ENCODE assay signal across 17 mouse cellular contexts in the genomic region with DNA sequence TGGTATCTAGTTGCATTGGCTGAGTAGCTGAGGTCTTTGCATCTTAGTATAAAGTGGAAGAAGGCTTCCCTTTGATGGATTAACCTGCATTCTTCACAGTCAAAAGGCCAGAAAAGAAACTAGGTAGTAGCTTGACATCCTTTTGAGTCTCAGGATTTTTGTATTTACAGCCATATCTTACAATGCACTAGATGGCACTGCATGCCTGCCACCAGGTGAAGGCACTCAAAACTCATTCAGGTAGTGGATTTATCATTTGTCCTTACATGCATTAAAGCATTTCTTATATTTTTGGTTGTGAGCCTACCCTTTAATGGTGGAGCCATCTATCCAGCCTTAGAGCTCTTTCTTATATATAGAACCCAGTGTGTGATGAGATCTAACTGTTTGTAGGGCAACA. TPM values are rescaled to one million over a fixed set of nuclear protein-coding genes. Genes with fewer than 3 reads are reported as not detected.
"Had no signal": no experiment of that assay in that cellular context is flagged by ENCODE, and none has a peak within 500 bp of the region (broad histone marks: within the 10 kb centered on the region; RNA-seq: fewer than 3 reads in every experiment).

No protein-coding gene starts in this region.

- H3K9ac ChIP-seq: liver, embryonic 13.5 days; midbrain, embryonic 13.5 days; neural tube, embryonic 12.5 days; neural tube, embryonic 15.5 days had no signal

- ATAC-seq: midbrain, embryonic 13.5 days had no signal

- H3K9me3 ChIP-seq: liver, embryonic 13.5 days; midbrain, embryonic 10.5 days; midbrain, embryonic 13.5 days; neural tube, embryonic 12.5 days; neural tube, embryonic 15.5 days had no signal

- H3K27ac ChIP-seq: kidney, postnatal 0 days; liver, embryonic 13.5 days; midbrain, embryonic 10.5 days; midbrain, embryonic 13.5 days; neural tube, embryonic 12.5 days; neural tube, embryonic 15.5 days; stomach, postnatal 0 days had no signal

- H3K4me3 ChIP-seq: liver, embryonic 13.5 days; megakaryocyte, embryonic 14.5 days; midbrain, embryonic 10.5 days; midbrain, embryonic 13.5 days; neural tube, embryonic 12.5 days; neural tube, embryonic 15.5 days had no signal

- H3K4me2 ChIP-seq: liver, embryonic 13.5 days; midbrain, embryonic 13.5 days; neural tube, embryonic 12.5 days; neural tube, embryonic 15.5 days had no signal

- H3K27me3 ChIP-seq: liver, embryonic 13.5 days; megakaryocyte, embryonic 14.5 days; midbrain, embryonic 13.5 days; neural tube, embryonic 12.5 days; neural tube, embryonic 15.5 days had no signal

- DNase-seq: kidney, adult 2 months; kidney, postnatal 25 days; liver, embryonic 13.5 days; lung, adult 2 months; right cerebral cortex, adult 18-20 months; right cerebral cortex, postnatal 14 days; right cerebral cortex, postnatal 4 days; thymus, adult 2 months; thymus, postnatal 14 days had no signal

- H3K4me1 ChIP-seq: liver, embryonic 13.5 days; megakaryocyte, embryonic 14.5 days; midbrain, embryonic 10.5 days; midbrain, embryonic 13.5 days; neural tube, embryonic 12.5 days; neural tube, embryonic 15.5 days had no signal

- H3K36me3 ChIP-seq: liver, embryonic 13.5 days; midbrain, embryonic 10.5 days; midbrain, embryonic 13.5 days; neural tube, embryonic 12.5 days; neural tube, embryonic 15.5 days had no signal

RNA-seq across cellular contexts. Expression of a gene that starts 13.5 kb away (rescaled TPM):
- total RNA-seq: liver, adult 2 months had no signal
- polyA plus RNA-seq: liver, adult 2 months had no signal
